Mouse (Mus musculus): ENCODE measurements around the gene Mrps12. TPM values are rescaled to one million over a fixed set of nuclear protein-coding genes. Genes with fewer than 3 reads are reported as not detected.

Mrps12 gene
- total and polyA plus RNA-seq, 2 experiments from 2014 or later = 73.9 to 133 TPM

DNA sequence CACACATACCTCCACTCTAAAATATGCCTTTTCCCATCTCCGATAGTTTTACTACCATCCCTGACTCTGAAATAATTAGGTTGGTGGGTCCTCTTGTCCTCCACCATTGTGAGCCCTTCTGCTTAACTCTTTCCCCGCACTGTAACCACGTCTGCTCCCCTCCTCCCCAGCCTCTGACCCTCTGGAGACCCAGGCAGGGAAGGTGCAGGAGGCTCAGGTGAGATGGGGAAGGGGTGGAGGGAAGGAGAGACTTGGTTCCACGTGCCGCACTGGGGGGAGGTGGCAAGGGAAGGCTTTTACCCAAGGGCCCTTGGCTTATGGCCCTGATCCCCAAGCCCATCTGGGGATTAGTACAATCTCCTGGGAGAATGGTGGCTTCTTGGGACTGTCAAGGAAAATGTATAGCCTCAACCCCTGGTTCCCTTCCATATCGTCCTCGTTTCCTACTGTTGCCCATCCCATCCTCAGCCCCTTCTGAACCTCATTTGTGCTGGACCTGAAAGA is 25.9 kb upstream of the Mrps12 start, which contains the start of gene Nfkbib:
Gene Nfkbib (minus strand): TSS at position 51 of the 504 bp plus-strand sequence.
- peak within 1 kb of the TSS; percentile 73 for H3K9ac ChIP-seq (replicated peaks; ENCODE audit: low read depth, low read length)
- H3K36me3 ChIP-seq (replicated peaks; ENCODE audit: control insufficient read depth, insufficient read depth, low read length) = 0 out of 2 replicates have a peak, but pooled peaks cover 3% of the 10 kb centered on the region
- H3K9me3 ChIP-seq (replicated peaks; ENCODE audit: control insufficient read depth, low read length) = no peaks in the 10 kb centered on the region
- DNase-seq (ENCODE audit: low spot score) (no peak), ATAC-seq (ENCODE audit: insufficient read depth, low read depth) (no peak)
- peak within 1 kb of the TSS; percentile 81 for H3K4me2 ChIP-seq (ENCODE audit: low read depth, low read length)
- WGBS = 61% methylated on average over 7 of the region's 7 CpGs
- peaks cover 15% of the 10 kb centered on the region for H3K4me1 ChIP-seq (ENCODE audit: control insufficient read depth, insufficient read depth)
- TF ChIP-seq EP300 (IDR thresholded peaks at IDR 0.05; ENCODE audit: low read depth) = no peak
- no peak for TF ChIP-seq CTCF (IDR thresholded peaks at IDR 0.05; ENCODE audit: low read depth)
- H3K27me3 ChIP-seq (ENCODE audit: control insufficient read depth, insufficient read depth, low read length) = no peaks in the 10 kb centered on the region
- H3K27ac ChIP-seq (ENCODE audit: low read depth) = no peak within 1 kb of the TSS; the same call in 1 of the 2 replicates
- peak within 1 kb of the TSS; percentile 63 for H3K4me3 ChIP-seq (ENCODE audit: low read depth, low read length)

DNA sequence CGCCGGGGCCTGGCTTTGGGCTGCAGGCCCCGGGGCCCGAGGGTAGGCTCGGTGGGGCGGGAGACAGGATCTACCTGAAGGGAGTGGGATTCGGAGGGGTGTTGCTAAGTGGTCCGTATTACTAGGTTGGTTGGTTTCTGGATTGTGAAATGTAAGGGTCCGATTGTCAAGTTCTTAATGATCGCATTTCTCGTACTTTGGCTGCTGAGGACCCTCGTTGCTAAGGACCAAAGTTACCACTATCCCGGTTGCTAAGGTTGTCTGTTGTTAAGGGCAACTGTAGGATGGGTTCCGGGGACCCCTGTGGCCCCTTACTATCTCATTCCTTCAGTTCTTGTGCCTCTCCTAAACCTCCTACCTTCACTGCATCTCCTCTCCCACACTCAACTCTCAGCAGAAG is 25.3 kb upstream of the Mrps12 start:
- Histone ChIP-seq H3K27me3 (ENCODE audit: control insufficient read depth, insufficient read depth, low read length) (no peaks in the 10 kb centered on the region), H3K9me3 (replicated peaks; ENCODE audit: control insufficient read depth, low read length) (no peaks in the 10 kb centered on the region), H3K9ac (replicated peaks; ENCODE audit: low read depth, low read length) (peak overlapping the region; percentile 73), H3K4me1 (ENCODE audit: control insufficient read depth, insufficient read depth) (peaks cover 15% of the 10 kb centered on the region), H3K36me3 (replicated peaks; ENCODE audit: control insufficient read depth, insufficient read depth, low read length) (peaks cover 5% of the 10 kb centered on the region; the same call in 1 of the 2 replicates), H3K4me3 (ENCODE audit: low read depth, low read length) (peak overlapping the region; percentile 63), H3K27ac (ENCODE audit: low read depth) (no peak overlapping the region), H3K4me2 (ENCODE audit: low read depth, low read length) (peak overlapping the region; percentile 81)
- ATAC-seq (ENCODE audit: insufficient read depth, low read depth) (no peak), DNase-seq (ENCODE audit: low spot score) (no peak)
- WGBS = 4% methylated on average over 14 of the region's 14 CpGs
- no peak for TF ChIP-seq EP300 (IDR thresholded peaks at IDR 0.05; ENCODE audit: low read depth)
- no peak for TF ChIP-seq CTCF (IDR thresholded peaks at IDR 0.05; ENCODE audit: low read depth)

GRCm38 (mm10) chr7:28766173-28766879 is 24.7 kb upstream of the Mrps12 start, which contains the start of gene Sirt2:
Sirt2 (plus strand) TSS chr7:28766735.
- under 1% methylated on average over 45 of the region's 45 CpGs for WGBS
- no peak for TF ChIP-seq EP300 (IDR thresholded peaks at IDR 0.05; ENCODE audit: low read depth)
- 0 out of 2 replicates have a peak, but pooled peaks have one; percentile 6 for TF ChIP-seq CTCF (IDR thresholded peaks at IDR 0.05; ENCODE audit: low read depth)
- no peaks in the 10 kb centered on the region for H3K9me3 ChIP-seq (replicated peaks; ENCODE audit: control insufficient read depth, low read length)
- H3K27ac ChIP-seq (ENCODE audit: low read depth) = peak within 1 kb of the TSS; percentile 35
- peaks cover 15% of the 10 kb centered on the region for H3K4me1 ChIP-seq (ENCODE audit: control insufficient read depth, insufficient read depth)
- ATAC-seq (ENCODE audit: insufficient read depth, low read depth) = peak; percentile 98
- H3K36me3 ChIP-seq (replicated peaks; ENCODE audit: control insufficient read depth, insufficient read depth, low read length) = peaks cover 11% of the 10 kb centered on the region
- peak within 1 kb of the TSS; percentile 63 for H3K4me3 ChIP-seq (ENCODE audit: low read depth, low read length)
- peak within 1 kb of the TSS; percentile 81 for H3K4me2 ChIP-seq (ENCODE audit: low read depth, low read length)
- peak; percentile 99 for DNase-seq (ENCODE audit: low spot score)
- peak within 1 kb of the TSS; percentile 73 for H3K9ac ChIP-seq (replicated peaks; ENCODE audit: low read depth, low read length)
- H3K27me3 ChIP-seq (ENCODE audit: control insufficient read depth, insufficient read depth, low read length) = no peaks in the 10 kb centered on the region

DNA sequence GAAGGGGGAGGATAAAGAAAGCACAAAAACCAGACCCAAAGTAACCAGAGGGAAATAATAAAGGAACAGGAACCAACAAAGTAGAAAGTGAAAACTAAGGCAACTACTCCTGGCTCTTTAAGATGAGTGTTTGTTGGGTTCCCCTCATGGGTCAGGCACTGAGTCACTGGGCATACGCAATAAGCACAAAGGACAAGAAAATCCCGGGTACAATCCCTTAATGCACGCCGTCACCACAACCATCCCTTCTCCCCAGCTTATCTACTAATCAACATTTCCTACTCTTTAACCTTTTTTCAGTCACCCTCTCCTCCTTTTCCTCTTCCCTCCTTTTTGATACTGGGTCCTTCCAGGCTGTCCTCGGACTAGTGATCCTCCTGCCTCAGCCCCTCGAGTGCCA is 23.6 kb upstream of the Mrps12 start:
- Histone ChIP-seq H3K9ac (replicated peaks; ENCODE audit: low read depth, low read length) (0 out of 2 replicates have a peak overlapping the region, but pooled peaks have one; percentile 52), H3K9me3 (replicated peaks; ENCODE audit: control insufficient read depth, low read length) (no peaks in the 10 kb centered on the region), H3K27me3 (ENCODE audit: control insufficient read depth, insufficient read depth, low read length) (no peaks in the 10 kb centered on the region), H3K27ac (ENCODE audit: low read depth) (no peak overlapping the region), H3K4me2 (ENCODE audit: low read depth, low read length) (peak overlapping the region; percentile 59), H3K36me3 (replicated peaks; ENCODE audit: control insufficient read depth, insufficient read depth, low read length) (peaks cover 22% of the 10 kb centered on the region), H3K4me1 (ENCODE audit: control insufficient read depth, insufficient read depth) (peaks cover 15% of the 10 kb centered on the region), H3K4me3 (ENCODE audit: low read depth, low read length) (peak overlapping the region; percentile 63; the same call in 1 of the 2 replicates)
- ATAC-seq (ENCODE audit: insufficient read depth, low read depth) = no peak
- TF ChIP-seq CTCF (IDR thresholded peaks at IDR 0.05; ENCODE audit: low read depth) = no peak
- DNase-seq (ENCODE audit: low spot score) = no peak
- 72% methylated on average over 6 of the region's 6 CpGs for WGBS

GRCm38 (mm10) chr7:28761907-28762306 is 20.3 kb upstream of the Mrps12 start:
- no peak for ATAC-seq (ENCODE audit: insufficient read depth, low read depth)
- peaks cover 6% of the 10 kb centered on the region; the same call in 1 of the 2 replicates for H3K27me3 ChIP-seq (ENCODE audit: control insufficient read depth, insufficient read depth, low read length)
- TF ChIP-seq EP300 (IDR thresholded peaks at IDR 0.05; ENCODE audit: low read depth) = no peak
- no peak for TF ChIP-seq CTCF (IDR thresholded peaks at IDR 0.05; ENCODE audit: low read depth)
- H3K4me3 ChIP-seq (ENCODE audit: low read depth, low read length) = no peak overlapping the region
- WGBS = 70% methylated on average over 9 of the region's 9 CpGs
- no peak overlapping the region for H3K27ac ChIP-seq (ENCODE audit: low read depth)
- no peak overlapping the region for H3K9ac ChIP-seq (replicated peaks; ENCODE audit: low read depth, low read length)
- H3K36me3 ChIP-seq (replicated peaks; ENCODE audit: control insufficient read depth, insufficient read depth, low read length) = peaks cover 38% of the 10 kb centered on the region
- no peak for DNase-seq (ENCODE audit: low spot score)
- H3K4me2 ChIP-seq (ENCODE audit: low read depth, low read length) = no peak overlapping the region
- H3K4me1 ChIP-seq (ENCODE audit: control insufficient read depth, insufficient read depth) = peaks cover 9% of the 10 kb centered on the region
- no peaks in the 10 kb centered on the region for H3K9me3 ChIP-seq (replicated peaks; ENCODE audit: control insufficient read depth, low read length)

Measured in heart, postnatal 0 days (tissue).